Mouse (Mus musculus) CH12.LX (cell line): ENCODE measurements at regions not wholly inside any gene's neighbourhood (a gene's known extent, or its start where the extent isn't known, plus 50 kb on each side); places are given as distances from the start of the nearest gene placed in this dataset.

Source experiments
- DNase-seq: peaks from one replicate; pipeline ENCODE4 v3.0.0-alpha.2; 2013; ENCODE audit errors: extremely low read depth
- H3K27ac ChIP-seq: 2 replicates; pipeline ENCODE4 v1.5.1; 2012; ENCODE audit warnings: low read depth, mild to moderate bottlenecking, control low read depth, moderate library complexity; ENCODE audit not compliant: insufficient read depth
- H3K27me3 ChIP-seq: replicated peaks from 2 replicates; pipeline ENCODE3; 2012; ENCODE audit warnings: inconsistent platforms
- H3K36me3 ChIP-seq, 2 experiments: replicated peaks in 1 of 2; 2 replicates each; pipeline versions ENCODE3 to v1.6.1; 2012; ENCODE audit warnings: inconsistent platforms in 1 of 2, low read length in 1 of 2, mild to moderate bottlenecking in 1 of 2, mixed read lengths in 1 of 2, moderate library complexity in 1 of 2; ENCODE audit not compliant: control insufficient read depth in 1 of 2, insufficient read depth in 1 of 2
- H3K4me1 ChIP-seq, 2 experiments: 2 replicates each; pipeline ENCODE4 v1.6.1; 2012; ENCODE audit warnings: inconsistent platforms in 1 of 2, moderate library complexity in 1 of 2; ENCODE audit not compliant: insufficient read depth in 2 of 2, control insufficient read depth in 1 of 2
- H3K4me2 ChIP-seq: 2 replicates; pipeline ENCODE4 v1.6.1; 2012; ENCODE audit warnings: low read depth, mild to moderate bottlenecking, control low read depth; ENCODE audit not compliant: poor library complexity, insufficient read depth, severe bottlenecking
- H3K4me3 ChIP-seq, 3 experiments: fragments of 150-350 bp in 1 of 3; sonication (generic) in 1 of 3; replicated peaks in 1 of 3; 2 replicates each; pipeline versions ENCODE3 to v1.5.1; 2011 to 2012; ENCODE audit warnings: low read depth in 2 of 3, low read length in 2 of 3, mild to moderate bottlenecking in 2 of 3, moderate library complexity in 2 of 3, control low read depth in 1 of 3, improper control_type of control experiment in 1 of 3, inconsistent platforms in 1 of 3, mixed read lengths in 1 of 3; ENCODE audit not compliant: poor library complexity in 1 of 3
- H3K79me2 ChIP-seq: replicated peaks from 2 replicates; pipeline ENCODE4 v1.6.1; 2012; ENCODE audit warnings: mild to moderate bottlenecking, moderate library complexity; ENCODE audit not compliant: control insufficient read depth, poor library complexity, insufficient read depth, severe bottlenecking; ENCODE audit errors: extremely low read depth
- H3K9ac ChIP-seq: 2 replicates; pipeline ENCODE4 v1.6.1; 2012; ENCODE audit warnings: low read depth, mild to moderate bottlenecking, control low read depth, moderate library complexity; ENCODE audit not compliant: insufficient read depth
- H3K9me3 ChIP-seq: replicated peaks from 2 replicates; pipeline ENCODE3; 2012; ENCODE audit warnings: low read length, inconsistent platforms, mixed read lengths
- BHLHE40 ChIP-seq: IDR thresholded peaks from 2 replicates; pipeline ENCODE4 v1.6.1; 2011; ENCODE audit warnings: mild to moderate bottlenecking, low read depth, low read length, improper control_type of control experiment
- CHD1 ChIP-seq: IDR thresholded peaks from 2 replicates; pipeline ENCODE4 v1.6.1; 2012; ENCODE audit warnings: low read depth, low read length, improper control_type of control experiment, inconsistent platforms
- CTCF ChIP-seq, 2 experiments: IDR thresholded peaks in 1 of 2; conservative IDR thresholded peaks in 1 of 2; 2 replicates each; pipeline ENCODE4 v1.5.1; 2011 to 2012; ENCODE audit warnings: low read depth in 2 of 2, low read length in 2 of 2, improper control_type of control experiment in 1 of 2, inconsistent platforms in 1 of 2, mild to moderate bottlenecking in 1 of 2, moderate library complexity in 1 of 2
- E2F4 ChIP-seq: IDR thresholded peaks from 2 replicates; pipeline ENCODE4 v1.6.1; 2011; ENCODE audit warnings: low read depth, low read length, improper control_type of control experiment; ENCODE audit not compliant: insufficient replicate concordance
- EP300 ChIP-seq: IDR thresholded peaks from 2 replicates; pipeline ENCODE4 v1.6.1; 2011; ENCODE audit warnings: low read length, improper control_type of control experiment
- ETS1 ChIP-seq: conservative IDR thresholded peaks from 2 replicates; pipeline ENCODE4 v1.6.1; 2012; ENCODE audit warnings: low read depth, mild to moderate bottlenecking, inconsistent platforms, low read length, improper control_type of control experiment, moderate library complexity
- GABPA ChIP-seq: IDR thresholded peaks from 2 replicates; pipeline ENCODE4 v1.6.1; 2012; ENCODE audit warnings: low read depth, low read length, improper control_type of control experiment, inconsistent platforms; ENCODE audit not compliant: insufficient replicate concordance
- IRF4 ChIP-seq: IDR thresholded peaks from 2 replicates; pipeline ENCODE4 v1.6.1; 2014; ENCODE audit warnings: low read depth, mild to moderate bottlenecking, inconsistent platforms, low read length, improper control_type of control experiment
- JUN ChIP-seq: IDR thresholded peaks from 2 replicates; pipeline ENCODE4 v1.6.1; 2011; ENCODE audit warnings: low read depth, mild to moderate bottlenecking, low read length, improper control_type of control experiment, moderate library complexity; ENCODE audit not compliant: insufficient read depth
- MAFK ChIP-seq: IDR thresholded peaks from 2 replicates; pipeline ENCODE4 v1.6.1; 2011; ENCODE audit warnings: low read length, improper control_type of control experiment; ENCODE audit not compliant: insufficient replicate concordance
- MAX ChIP-seq: IDR thresholded peaks from 2 replicates; pipeline ENCODE4 v1.6.1; 2011; ENCODE audit warnings: low read length, improper control_type of control experiment
- MAZ ChIP-seq: IDR thresholded peaks from 2 replicates; pipeline ENCODE4 v1.6.1; 2012; ENCODE audit warnings: low read depth, mild to moderate bottlenecking, inconsistent platforms, low read length, improper control_type of control experiment, moderate library complexity
- NELFE ChIP-seq: IDR thresholded peaks from 2 replicates; pipeline ENCODE4 v1.6.1; 2011; ENCODE audit warnings: low read depth, low read length, improper control_type of control experiment
- POLR2A ChIP-seq: IDR thresholded peaks from 2 replicates; pipeline ENCODE4 v1.6.1; 2011; ENCODE audit warnings: low read depth, mild to moderate bottlenecking, improper control_type of control experiment, low read length
- SIN3A ChIP-seq: IDR thresholded peaks from 2 replicates; pipeline ENCODE4 v1.6.1; 2012; ENCODE audit warnings: low read length, improper control_type of control experiment, inconsistent platforms
- TBP ChIP-seq: conservative IDR thresholded peaks from 2 replicates; pipeline ENCODE4 v1.6.1; 2011; ENCODE audit warnings: low read depth, low read length, improper control_type of control experiment
- TCF12 ChIP-seq: IDR thresholded peaks from 2 replicates; pipeline ENCODE4 v1.6.1; 2014; ENCODE audit warnings: low read depth, mild to moderate bottlenecking, inconsistent platforms, low read length, improper control_type of control experiment
- USF1 ChIP-seq: IDR thresholded peaks from 2 replicates; pipeline ENCODE4 v1.6.1; 2014; ENCODE audit warnings: low read depth, mild to moderate bottlenecking, inconsistent platforms, low read length, improper control_type of control experiment
- USF2 ChIP-seq: conservative IDR thresholded peaks from 2 replicates; pipeline ENCODE4 v1.6.1; 2011; ENCODE audit warnings: low read depth, low read length, improper control_type of control experiment
- dilution Hi-C: fragments of 300-500 bp; cut with MboI; formaldehyde crosslinking; loops from 2 replicates; pipeline ENCODE4 v1.14.3; 2020; ENCODE audit warnings: low sequenced_read_pairs; ENCODE audit not compliant: extremely low pct_unique_long_range_greater_than_20kb, extremely low pct_ligation_motif_present
- in situ Hi-C: fragments of 300-500 bp; cut with MboI; formaldehyde crosslinking; loops from 3 replicates; pipeline ENCODE4 v1.14.3; 2019; ENCODE audit warnings: low sequenced_read_pairs, low pct_ligation_motif_present, low pct_unique_long_range_greater_than_20kb, mixed read lengths

DNA sequence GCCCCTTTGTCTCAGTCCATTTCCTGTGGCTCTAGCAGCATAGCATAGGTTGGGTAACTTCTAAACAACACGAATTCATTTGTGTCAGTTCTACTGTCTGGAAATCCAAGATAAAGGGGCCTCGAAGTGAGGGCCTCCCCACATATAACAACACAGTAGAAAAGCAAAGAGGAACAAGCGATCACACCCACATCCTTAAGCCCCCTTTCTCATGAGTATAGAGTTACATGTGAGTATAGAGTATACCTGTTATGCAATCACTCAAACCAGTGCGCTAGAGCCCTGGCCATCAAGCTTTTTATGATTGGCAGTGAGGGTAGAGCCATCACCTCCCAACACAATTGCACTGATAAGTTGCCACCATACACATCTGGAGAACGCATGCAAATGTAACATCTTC lies 157.4 kb downstream of the Psat1 start:
- no peak overlapping the region for H3K4me3 ChIP-seq
- H3K9me3 ChIP-seq, result no peaks in the 10 kb centered on the region
- dilution Hi-C loops, result no loop called here
- in situ Hi-C loops, result no loop called here
- H3K27ac ChIP-seq, result no peak overlapping the region
- H3K36me3 ChIP-seq, result no peaks in the 10 kb centered on the region
- no peaks in the 10 kb centered on the region for H3K27me3 ChIP-seq
- no peak overlapping the region for H3K4me2 ChIP-seq
- 0 out of 4 replicates have a peak, but pooled peaks cover 0 to 3% of the 10 kb centered on the region in 2 experiments for H3K4me1 ChIP-seq
- H3K79me2 ChIP-seq, result no peaks in the 10 kb centered on the region
- DNase-seq, result no peak
- TF ChIP-seq TCF12, result no peak
- no peak for TF ChIP-seq SIN3A
- TF ChIP-seq MAX, result no peak
- no peak for TF ChIP-seq JUN
- TF ChIP-seq EP300, result no peak
- TF ChIP-seq IRF4, result no peak
- no peak for TF ChIP-seq USF1
- TF ChIP-seq, all 38 proteins: peak for 0
- no peak overlapping the region for H3K9ac ChIP-seq

DNA sequence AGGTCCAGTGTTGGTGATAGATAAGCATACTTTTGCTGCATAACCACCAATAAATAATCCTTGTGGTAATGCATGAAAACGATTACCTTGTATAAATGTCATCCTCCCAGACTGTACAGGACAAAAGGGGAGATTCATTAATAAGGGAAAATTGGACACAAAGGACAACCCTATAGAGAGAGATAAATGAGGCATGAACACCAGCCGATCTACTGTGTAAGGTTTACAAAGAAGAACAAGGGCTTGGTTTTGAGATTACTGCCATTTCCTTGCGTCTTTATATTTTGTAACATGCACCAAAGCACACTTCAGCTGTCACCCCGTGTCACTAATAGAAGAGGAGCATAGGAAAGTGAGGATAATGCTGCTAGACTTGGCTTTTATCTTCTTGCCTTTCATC lies 162.5 kb downstream of the Psat1 start:
- in situ Hi-C loops, result no loop called here
- Histone ChIP-seq H3K4me1 (peaks cover 0 to 5% of the 10 kb centered on the region in 2 experiments; a peak in 1 of 4 replicates), H3K4me2 (no peak overlapping the region), H3K9ac (no peak overlapping the region), H3K36me3 (no peaks in the 10 kb centered on the region), H3K79me2 (no peaks in the 10 kb centered on the region), H3K27ac (no peak overlapping the region), H3K4me3 (no peak overlapping the region), H3K27me3 (no peaks in the 10 kb centered on the region), H3K9me3 (no peaks in the 10 kb centered on the region)
- DNase-seq, result no peak
- no peak for TF ChIP-seq MAFK
- no peak for TF ChIP-seq USF2
- TF ChIP-seq CTCF (conservative IDR thresholded peaks at IDR 0.05 in 1 of 2, IDR thresholded peaks at IDR 0.05 in 1 of 2; ENCODE audit: low read depth in 2 of 2, low read length in 2 of 2), result no peak
- no peak for TF ChIP-seq CHD1
- no peak for TF ChIP-seq TBP
- no peak for TF ChIP-seq BHLHE40
- no peak for TF ChIP-seq EP300
- TF ChIP-seq ETS1, result no peak
- no peak for TF ChIP-seq NELFE
- TF ChIP-seq E2F4, result no peak
- no peak for TF ChIP-seq MAZ
- TF ChIP-seq JUN, result no peak
- no peak for TF ChIP-seq POLR2A
- TF ChIP-seq USF1, result no peak
- TF ChIP-seq GABPA, result no peak
- dilution Hi-C loops, result no loop called here
